Mouse (Mus musculus) limb, embryonic 12.5 days (tissue): Measurements from ENCODE around the gene Pip5k1c. TPM values are rescaled to one million over a fixed set of nuclear protein-coding genes. Genes with fewer than 3 reads are reported as not detected.
A peak's percentile ranks its signal among the peaks of the same experiment; 100 is the strongest.

ENCODE experiments used
- ATAC-seq: fragments of 200-750 bp; cut with Nextera tagmentation; 2 replicates; pipeline ENCODE4 v1.8.0; 2017; ENCODE audit warnings: low read depth, moderate TSS enrichment; ENCODE audit not compliant: insufficient number of reproducible peaks, insufficient read depth, low FRiP score, low TSS enrichment
- H3K27ac ChIP-seq: fragments of 300-500 bp; sonication (generic); 2 replicates; pipeline ENCODE4 v1.5.1; 2016; ENCODE audit warnings: mild to moderate bottlenecking, moderate library complexity
- H3K27me3 ChIP-seq: fragments of 300-500 bp; sonication (generic); 2 replicates; pipeline ENCODE4 v1.6.1; 2016; ENCODE audit warnings: mild to moderate bottlenecking, moderate library complexity
- H3K36me3 ChIP-seq: fragments of 300-500 bp; sonication (generic); 2 replicates; pipeline ENCODE4 v1.6.1; 2016; ENCODE audit warnings: mild to moderate bottlenecking, moderate library complexity
- H3K4me1 ChIP-seq: fragments of 300-500 bp; sonication (generic); replicated peaks from 2 replicates; pipeline ENCODE4 v1.6.1; 2016
- H3K4me2 ChIP-seq: fragments of 300-500 bp; sonication (generic); 2 replicates; pipeline ENCODE4 v1.6.1; 2016; ENCODE audit warnings: mild to moderate bottlenecking, moderate library complexity
- H3K4me3 ChIP-seq: fragments of 300-500 bp; sonication (generic); replicated peaks from 2 replicates; pipeline ENCODE4 v1.5.1; 2016; ENCODE audit warnings: mild to moderate bottlenecking
- H3K9ac ChIP-seq: fragments of 300-500 bp; sonication (generic); replicated peaks from 2 replicates; pipeline ENCODE4 v1.6.1; 2016; ENCODE audit warnings: mild to moderate bottlenecking, moderate library complexity
- H3K9me3 ChIP-seq: fragments of 300-500 bp; sonication (generic); 2 replicates; pipeline ENCODE4 v1.6.1; 2016; ENCODE audit warnings: mild to moderate bottlenecking, moderate library complexity
- WGBS: fragments of 180-500 bp; shearing (Covaris S2); methylation state at CpG from one replicate; pipeline ENCODE4 v1.1.7; 2016; 5-methylcytosine and 5-hydroxymethylcytosine counted together
- polyA plus RNA-seq: library from polyadenylated mRNA; unstranded; fragments of >200 nt; fragmentation: Nextera tagmentation; extraction: Ambion mirVana; gene quantifications from 2 replicates; pipeline ENCODE4 v1.2.1, GENCODE M21; 2016

Pip5k1c gene
- polyA plus RNA-seq, 1 experiment from 2014 or later, result 63.9 TPM

- WGBS, result 39% methylated on average over 17 of the region's 17 CpGs
- H3K4me2 ChIP-seq, result no peak overlapping the region
- peaks cover 7% of the 10 kb centered on the region for H3K36me3 ChIP-seq
- H3K4me3 ChIP-seq, result no peak overlapping the region
- no peak overlapping the region for H3K9ac ChIP-seq
- ATAC-seq, result no peak
- peaks cover 15% of the 10 kb centered on the region for H3K4me1 ChIP-seq
- no peak overlapping the region for H3K27ac ChIP-seq
- peaks cover 88% of the 10 kb centered on the region for H3K27me3 ChIP-seq
- no peaks in the 10 kb centered on the region for H3K9me3 ChIP-seq
Observed at GRCm38 (mm10) chr10:81340551-81341332, 48.0 kb downstream of the Pip5k1c start.

- Histone ChIP-seq H3K36me3 (peaks cover 11% of the 10 kb centered on the region), H3K9ac (no peak overlapping the region), H3K9me3 (no peaks in the 10 kb centered on the region), H3K4me1 (peaks cover 13% of the 10 kb centered on the region), H3K27ac (no peak overlapping the region), H3K27me3 (peaks cover 88% of the 10 kb centered on the region), H3K4me3 (no peak overlapping the region), H3K4me2 (no peak overlapping the region)
- WGBS, result 36% methylated on average over 16 of the region's 16 CpGs
- ATAC-seq, result no peak
Observed at GRCm38 (mm10) chr10:81341333-81341949, 48.7 kb downstream of the Pip5k1c start.

GRCm38 (mm10) chr10:81342686-81343505 lies 50.1 kb downstream of the Pip5k1c start, which contains the start of gene Gipc3:
TSS of gene Gipc3 (minus strand) at chr10:81343266.
- Histone ChIP-seq H3K4me1 (peaks cover 27% of the 10 kb centered on the region), H3K36me3 (peaks cover 18% of the 10 kb centered on the region), H3K9ac (peak within 1 kb of the TSS; percentile 57), H3K27me3 (peaks cover 87% of the 10 kb centered on the region), H3K9me3 (no peaks in the 10 kb centered on the region), H3K4me3 (peak within 1 kb of the TSS; percentile 48), H3K27ac (no peak within 1 kb of the TSS), H3K4me2 (peak within 1 kb of the TSS; percentile 74)
- no peak for ATAC-seq
- 4% methylated on average over 64 of the region's 67 CpGs for WGBS

- H3K4me1 ChIP-seq, result peaks cover 40% of the 10 kb centered on the region
Observed at GRCm38 (mm10) chr10:81344421-81345161, 51.8 kb downstream of the Pip5k1c start.

GRCm38 (mm10) chr10:81345162-81345534 lies 52.4 kb downstream of the Pip5k1c start:
- no peak for ATAC-seq
- Histone ChIP-seq H3K9ac (no peak overlapping the region), H3K36me3 (peaks cover 30% of the 10 kb centered on the region), H3K9me3 (no peaks in the 10 kb centered on the region), H3K27ac (no peak overlapping the region), H3K4me3 (no peak overlapping the region), H3K4me1 (peaks cover 42% of the 10 kb centered on the region), H3K27me3 (peaks cover 75% of the 10 kb centered on the region), H3K4me2 (no peak overlapping the region)
- 77% methylated on average over 4 of the region's 4 CpGs for WGBS

More at GRCm38 (mm10) chr10:81344421-81345161, 51.8 kb downstream of the Pip5k1c start:
- Histone ChIP-seq H3K27me3 (peaks cover 78% of the 10 kb centered on the region), H3K4me3 (no peak overlapping the region), H3K36me3 (peaks cover 30% of the 10 kb centered on the region), H3K27ac (no peak overlapping the region), H3K9me3 (no peaks in the 10 kb centered on the region), H3K9ac (no peak overlapping the region), H3K4me2 (no peak overlapping the region)
- ATAC-seq, result no peak
- 56% methylated on average over 8 of the region's 8 CpGs for WGBS

GRCm38 (mm10) chr10:81346453-81347067 lies 53.8 kb downstream of the Pip5k1c start:
- peaks cover 49% of the 10 kb centered on the region for H3K4me1 ChIP-seq
- no peaks in the 10 kb centered on the region for H3K9me3 ChIP-seq
- peak overlapping the region; percentile 58 for H3K4me2 ChIP-seq
- H3K36me3 ChIP-seq, result peaks cover 30% of the 10 kb centered on the region
- H3K27ac ChIP-seq, result 0 out of 2 replicates have a peak overlapping the region, but pooled peaks have one; percentile 35
- 5% methylated on average over 55 of the region's 55 CpGs for WGBS
- H3K4me3 ChIP-seq, result peak overlapping the region; percentile 28
- no peak for ATAC-seq
- H3K9ac ChIP-seq, result peak overlapping the region; percentile 47; the same call in 1 of the 2 replicates
- H3K27me3 ChIP-seq, result peaks cover 62% of the 10 kb centered on the region

- no peak for ATAC-seq
- Histone ChIP-seq H3K9me3 (no peaks in the 10 kb centered on the region), H3K27me3 (peaks cover 37% of the 10 kb centered on the region), H3K36me3 (peaks cover 30% of the 10 kb centered on the region), H3K4me3 (peak overlapping the region; percentile 94), H3K9ac (peak overlapping the region; percentile 91), H3K27ac (peak overlapping the region; percentile 81), H3K4me1 (peaks cover 47% of the 10 kb centered on the region), H3K4me2 (peak overlapping the region; percentile 92)
- 5% methylated on average over 12 of the region's 12 CpGs for WGBS
Observed at GRCm38 (mm10) chr10:81349146-81349545, 56.4 kb downstream of the Pip5k1c start.

GRCm38 (mm10) chr10:81349961-81350350 lies 57.2 kb downstream of the Pip5k1c start:
- peaks cover 47% of the 10 kb centered on the region for H3K4me1 ChIP-seq
- ATAC-seq, result peak; percentile 4; the same call in 1 of the 2 replicates
- whole genome bisulfite sequencing, result 0% methylated on average over 28 of the region's 29 CpGs

GRCm38 (mm10) chr10:81350351-81351063 lies 57.7 kb downstream of the Pip5k1c start, which contains the start of gene Hmg20b:
TSS of gene Hmg20b (minus strand) at chr10:81350480.
- H3K4me3 ChIP-seq, result peak within 1 kb of the TSS; percentile 94
- H3K4me1 ChIP-seq, result peaks cover 47% of the 10 kb centered on the region
- H3K36me3 ChIP-seq, result peaks cover 25% of the 10 kb centered on the region
- peak; percentile 90 for ATAC-seq
- peak within 1 kb of the TSS; percentile 81 for H3K27ac ChIP-seq
- H3K9me3 ChIP-seq, result no peaks in the 10 kb centered on the region
- peak within 1 kb of the TSS; percentile 91 for H3K9ac ChIP-seq
- peak within 1 kb of the TSS; percentile 92 for H3K4me2 ChIP-seq
- H3K27me3 ChIP-seq, result peaks cover 23% of the 10 kb centered on the region
- under 1% methylated on average over 54 of the region's 54 CpGs for WGBS

More at GRCm38 (mm10) chr10:81349961-81350350, 57.2 kb downstream of the Pip5k1c start:
- Histone ChIP-seq H3K27ac (peak overlapping the region; percentile 81), H3K36me3 (peaks cover 30% of the 10 kb centered on the region), H3K9ac (peak overlapping the region; percentile 91), H3K9me3 (no peaks in the 10 kb centered on the region), H3K4me3 (peak overlapping the region; percentile 94), H3K4me2 (peak overlapping the region; percentile 92), H3K27me3 (peaks cover 29% of the 10 kb centered on the region)
